Mouse (Mus musculus): ENCODE results near the gene Tenm2. TPM values are rescaled to one million over a fixed set of nuclear protein-coding genes. Genes with fewer than 3 reads are reported as not detected.

The Tenm2 gene
- polyA plus RNA-seq (2015; fragmentation: Nextera tagmentation; extraction: Ambion mirVana) = 0.12 and 0.26 TPM in 2 replicates

DNA sequence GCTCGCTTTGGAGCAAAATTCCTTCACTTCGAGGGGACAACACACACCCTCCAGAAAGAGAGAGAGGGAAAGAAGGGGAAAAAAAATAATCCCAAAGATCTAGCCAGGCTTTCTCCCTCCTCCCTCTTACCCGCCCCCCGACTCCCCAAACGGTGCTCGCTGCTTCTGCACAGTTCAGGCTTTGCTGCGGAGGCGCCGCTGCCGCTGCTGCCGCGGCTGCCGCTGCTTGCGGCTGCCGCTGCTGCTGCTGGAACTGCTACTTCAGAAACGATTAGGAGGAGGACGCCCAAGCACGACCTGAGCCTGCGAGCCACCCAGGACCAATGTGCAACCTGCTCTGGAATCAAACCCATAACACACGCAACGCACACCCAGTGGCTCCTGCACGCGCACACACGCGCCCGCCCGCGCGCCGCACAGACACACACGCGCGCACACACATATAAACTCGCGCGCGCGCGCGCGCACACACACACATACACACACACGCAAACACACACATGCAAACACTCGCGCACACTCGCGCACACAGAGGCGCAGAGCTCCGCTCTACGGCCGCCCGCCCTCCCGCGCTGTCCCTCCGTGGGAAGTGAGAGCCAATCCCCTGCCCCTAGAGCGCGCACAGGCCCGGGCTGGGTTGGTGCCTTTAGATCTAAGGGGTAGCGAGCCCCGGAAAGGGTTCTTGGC, at the start of gene Tenm2:
Gene Tenm2, minus strand, starts transcription at position 51 of the 687 bp plus-strand sequence.
- Histone ChIP-seq H3K27me3 (replicated peaks; ENCODE audit: control insufficient read depth, insufficient read depth, low read length) (no peaks in the 10 kb centered on the region; the same call in 1 of the 2 replicates), H3K9ac (ENCODE audit: low read depth, low read length) (no peak within 1 kb of the TSS), H3K4me3 (ENCODE audit: low read depth, low read length) (peak within 1 kb of the TSS; percentile 51), H3K27ac (ENCODE audit: low read depth, low read length) (no peak within 1 kb of the TSS), H3K4me1 (replicated peaks; ENCODE audit: control insufficient read depth, insufficient read depth, low read length) (no peaks in the 10 kb centered on the region), H3K9me3 (ENCODE audit: control insufficient read depth) (no peaks in the 10 kb centered on the region), H3K36me3 (ENCODE audit: control insufficient read depth, insufficient read depth) (no peaks in the 10 kb centered on the region), H3K4me2 (replicated peaks; ENCODE audit: low read depth) (peak within 1 kb of the TSS; percentile 89)
- no peak for TF ChIP-seq CTCF (IDR thresholded peaks at IDR 0.05; ENCODE audit: low read depth)
- ATAC-seq = peak; percentile 67
- WGBS = under 1% methylated on average over 59 of the region's 59 CpGs

DNA sequence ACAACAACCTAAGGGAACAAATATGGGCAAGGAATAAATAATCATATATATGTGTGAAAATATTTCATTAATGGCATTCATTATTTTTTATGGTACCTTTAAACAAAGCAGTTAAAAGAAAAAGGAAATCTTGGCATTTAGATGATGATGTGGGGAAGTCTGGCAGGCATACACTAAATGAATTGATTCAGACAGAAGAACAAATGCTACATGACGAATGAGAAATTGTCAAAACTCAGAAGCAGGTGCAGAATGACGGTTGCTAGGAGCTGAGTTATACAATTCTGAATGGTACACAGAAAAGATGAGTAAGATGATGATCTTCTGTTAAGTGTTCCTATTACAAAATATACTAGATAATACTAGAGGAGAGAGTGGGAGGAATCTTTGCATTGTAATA, 49.4 kb upstream of the Tenm2 start:
- WGBS = 83% methylated on average over 2 of the region's 2 CpGs
- Histone ChIP-seq H3K9me3 (ENCODE audit: control insufficient read depth) (no peaks in the 10 kb centered on the region), H3K27me3 (replicated peaks; ENCODE audit: control insufficient read depth, insufficient read depth, low read length) (no peaks in the 10 kb centered on the region), H3K36me3 (ENCODE audit: control insufficient read depth, insufficient read depth) (no peaks in the 10 kb centered on the region), H3K9ac (ENCODE audit: low read depth, low read length) (no peak overlapping the region), H3K4me3 (ENCODE audit: low read depth, low read length) (no peak overlapping the region), H3K27ac (ENCODE audit: low read depth, low read length) (no peak overlapping the region), H3K4me1 (replicated peaks; ENCODE audit: control insufficient read depth, insufficient read depth, low read length) (no peaks in the 10 kb centered on the region), H3K4me2 (replicated peaks; ENCODE audit: low read depth) (no peak overlapping the region)
- ATAC-seq = no peak
- no peak for TF ChIP-seq CTCF (IDR thresholded peaks at IDR 0.05; ENCODE audit: low read depth)

DNA sequence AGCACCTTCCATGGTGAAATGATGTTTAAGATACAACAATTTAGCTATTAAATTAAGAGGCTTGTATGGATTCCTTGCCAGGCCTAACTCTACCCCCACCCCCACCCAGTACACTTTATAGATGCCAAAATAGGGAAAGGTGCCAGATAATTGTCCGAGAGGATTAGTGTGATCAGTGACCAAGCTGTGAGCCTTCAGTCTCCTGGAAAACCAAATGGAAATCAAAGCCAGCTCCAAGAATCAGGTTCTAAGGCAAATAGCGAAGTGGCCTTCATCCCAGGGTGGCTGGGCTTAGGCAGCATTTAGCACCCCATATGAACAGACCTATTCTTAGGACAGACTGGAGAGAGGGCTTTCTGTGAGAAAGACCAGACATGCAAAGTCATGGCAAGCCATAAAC, 13.0 kb upstream of the Tenm2 start:
- WGBS = 74% methylated on average over 2 of the region's 2 CpGs
- no peak for TF ChIP-seq CTCF (IDR thresholded peaks at IDR 0.05; ENCODE audit: low read depth)
- Histone ChIP-seq H3K36me3 (ENCODE audit: control insufficient read depth, insufficient read depth) (no peaks in the 10 kb centered on the region), H3K9me3 (ENCODE audit: control insufficient read depth) (no peaks in the 10 kb centered on the region), H3K9ac (ENCODE audit: low read depth, low read length) (no peak overlapping the region), H3K4me3 (ENCODE audit: low read depth, low read length) (no peak overlapping the region), H3K27me3 (replicated peaks; ENCODE audit: control insufficient read depth, insufficient read depth, low read length) (no peaks in the 10 kb centered on the region; the same call in 1 of the 2 replicates), H3K27ac (ENCODE audit: low read depth, low read length) (no peak overlapping the region), H3K4me2 (replicated peaks; ENCODE audit: low read depth) (no peak overlapping the region), H3K4me1 (replicated peaks; ENCODE audit: control insufficient read depth, insufficient read depth, low read length) (no peaks in the 10 kb centered on the region)
- no peak for ATAC-seq

DNA sequence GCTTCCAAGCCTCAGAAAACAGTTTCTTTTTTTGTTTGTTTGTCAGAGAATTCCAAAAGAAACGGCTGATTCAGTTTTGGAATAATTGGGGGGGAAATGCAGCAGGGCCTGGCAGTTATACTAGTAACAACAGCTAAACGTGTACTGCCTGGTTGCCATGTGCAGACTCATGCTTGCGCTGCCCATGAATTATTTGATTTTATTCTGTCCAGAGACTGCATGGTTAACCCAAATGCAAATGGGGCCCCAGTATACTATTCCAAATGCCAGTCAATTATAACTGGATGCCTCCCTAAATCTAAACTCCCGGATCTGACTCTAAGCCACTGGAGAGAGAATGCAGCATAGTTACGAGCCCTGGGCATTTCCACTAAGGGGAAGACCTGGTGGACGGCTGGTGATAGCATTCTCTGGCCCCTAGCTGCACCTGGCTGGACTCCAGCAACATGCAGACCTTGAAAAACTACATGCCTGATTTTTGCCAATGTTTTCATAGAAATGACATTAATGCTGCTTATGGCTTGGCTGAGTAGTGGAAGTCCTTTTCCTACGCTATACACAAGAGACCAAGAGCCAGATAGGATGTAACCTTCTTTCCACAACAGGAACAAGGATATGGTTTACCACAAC, 1.4 kb upstream of the Tenm2 start:
- Histone ChIP-seq H3K4me3 (ENCODE audit: low read depth, low read length) (peak overlapping the region; percentile 51), H3K4me2 (replicated peaks; ENCODE audit: low read depth) (peak overlapping the region; percentile 89), H3K27ac (ENCODE audit: low read depth, low read length) (no peak overlapping the region), H3K36me3 (ENCODE audit: control insufficient read depth, insufficient read depth) (no peaks in the 10 kb centered on the region), H3K9me3 (ENCODE audit: control insufficient read depth) (no peaks in the 10 kb centered on the region), H3K9ac (ENCODE audit: low read depth, low read length) (no peak overlapping the region), H3K4me1 (replicated peaks; ENCODE audit: control insufficient read depth, insufficient read depth, low read length) (no peaks in the 10 kb centered on the region), H3K27me3 (replicated peaks; ENCODE audit: control insufficient read depth, insufficient read depth, low read length) (no peaks in the 10 kb centered on the region; the same call in 1 of the 2 replicates)
- ATAC-seq = no peak
- TF ChIP-seq CTCF (IDR thresholded peaks at IDR 0.05; ENCODE audit: low read depth) = no peak
- 58% methylated on average over 7 of the region's 7 CpGs for WGBS

DNA sequence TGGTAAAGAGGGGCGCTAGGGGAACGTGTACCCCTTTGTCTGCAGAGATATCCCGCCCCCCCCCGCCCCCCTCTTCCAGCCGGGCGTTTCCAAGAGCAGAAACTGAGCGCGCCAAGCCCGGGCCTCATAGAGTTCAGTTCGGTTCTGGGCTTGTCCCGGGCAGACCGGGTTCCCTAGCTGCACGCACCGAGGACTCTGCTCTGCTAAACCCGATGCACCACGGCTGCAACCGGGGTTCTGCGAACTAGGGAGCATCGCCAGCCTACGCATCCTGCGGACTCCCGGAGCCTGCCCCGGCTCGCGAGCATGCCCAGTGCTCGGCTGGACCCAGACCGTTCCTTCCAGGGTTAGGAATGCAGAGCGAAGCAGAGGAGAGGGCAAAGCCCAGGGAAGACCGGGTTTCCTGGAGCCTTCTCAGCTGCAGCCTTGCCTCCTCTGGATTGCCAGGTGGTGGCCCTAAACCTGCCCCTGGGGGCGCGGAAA, 878 bp upstream of the Tenm2 start:
- no peaks in the 10 kb centered on the region for H3K4me1 ChIP-seq (replicated peaks; ENCODE audit: control insufficient read depth, insufficient read depth, low read length)
- no peaks in the 10 kb centered on the region for H3K9me3 ChIP-seq (ENCODE audit: control insufficient read depth)
- 0 out of 2 replicates have a peak, but pooled peaks have one; percentile 31 for ATAC-seq
- no peak overlapping the region for H3K27ac ChIP-seq (ENCODE audit: low read depth, low read length)
- H3K4me2 ChIP-seq (replicated peaks; ENCODE audit: low read depth) = peak overlapping the region; percentile 89
- no peaks in the 10 kb centered on the region for H3K36me3 ChIP-seq (ENCODE audit: control insufficient read depth, insufficient read depth)
- TF ChIP-seq CTCF (IDR thresholded peaks at IDR 0.05; ENCODE audit: low read depth) = no peak
- H3K4me3 ChIP-seq (ENCODE audit: low read depth, low read length) = peak overlapping the region; percentile 51
- no peak overlapping the region for H3K9ac ChIP-seq (ENCODE audit: low read depth, low read length)
- H3K27me3 ChIP-seq (replicated peaks; ENCODE audit: control insufficient read depth, insufficient read depth, low read length) = no peaks in the 10 kb centered on the region; the same call in 1 of the 2 replicates
- WGBS = 2% methylated on average over 30 of the region's 31 CpGs

DNA sequence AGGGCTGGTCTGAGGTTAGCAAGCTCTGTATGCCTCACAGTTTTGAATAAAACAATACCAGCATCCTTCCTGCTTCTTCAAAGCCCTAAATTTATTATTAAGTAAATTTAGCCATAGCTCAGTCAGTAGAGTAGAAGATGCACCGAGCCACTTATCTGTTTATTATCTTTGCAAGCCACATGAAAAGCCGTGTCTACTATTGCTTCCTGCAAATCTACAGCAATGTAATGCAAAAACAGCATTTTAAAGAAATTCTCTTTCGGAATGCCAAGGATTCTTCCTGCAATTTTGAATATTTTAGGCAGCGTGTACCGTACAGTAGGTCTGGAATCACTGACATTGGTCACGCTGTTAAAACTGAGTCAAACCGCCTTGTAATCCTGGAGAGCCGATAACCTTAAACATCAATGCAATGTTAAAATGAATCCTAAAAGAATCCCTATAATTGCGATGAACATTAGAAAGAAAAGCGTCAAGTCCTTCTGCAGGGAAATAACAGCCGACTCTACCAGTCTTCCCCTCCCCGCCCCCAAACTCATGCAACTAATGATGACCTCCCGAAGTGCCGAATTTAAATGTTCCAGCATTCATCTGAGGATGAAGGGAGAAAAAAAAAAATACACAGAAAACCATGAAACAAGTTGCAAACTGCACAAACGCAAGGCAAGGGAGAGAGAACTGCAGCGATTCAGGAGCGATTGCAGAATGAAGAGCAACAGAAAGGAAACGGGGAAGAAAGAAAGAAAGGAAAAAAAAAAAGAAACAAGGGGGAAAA, 556 bp downstream of the Tenm2 start:
- Histone ChIP-seq H3K36me3 (ENCODE audit: control insufficient read depth, insufficient read depth) (no peaks in the 10 kb centered on the region), H3K4me2 (replicated peaks; ENCODE audit: low read depth) (peak overlapping the region; percentile 89), H3K4me1 (replicated peaks; ENCODE audit: control insufficient read depth, insufficient read depth, low read length) (no peaks in the 10 kb centered on the region), H3K4me3 (ENCODE audit: low read depth, low read length) (peak overlapping the region; percentile 51), H3K9me3 (ENCODE audit: control insufficient read depth) (no peaks in the 10 kb centered on the region), H3K27ac (ENCODE audit: low read depth, low read length) (no peak overlapping the region), H3K27me3 (replicated peaks; ENCODE audit: control insufficient read depth, insufficient read depth, low read length) (no peaks in the 10 kb centered on the region; the same call in 1 of the 2 replicates), H3K9ac (ENCODE audit: low read depth, low read length) (no peak overlapping the region)
- WGBS = 10% methylated on average over 18 of the region's 18 CpGs
- TF ChIP-seq CTCF (IDR thresholded peaks at IDR 0.05; ENCODE audit: low read depth) = no peak
- ATAC-seq = no peak

Measured in intestine, postnatal 0 days (tissue).